Mouse (Mus musculus): Measurements from ENCODE around the gene Plekho1.

Gene Plekho1

DNA sequence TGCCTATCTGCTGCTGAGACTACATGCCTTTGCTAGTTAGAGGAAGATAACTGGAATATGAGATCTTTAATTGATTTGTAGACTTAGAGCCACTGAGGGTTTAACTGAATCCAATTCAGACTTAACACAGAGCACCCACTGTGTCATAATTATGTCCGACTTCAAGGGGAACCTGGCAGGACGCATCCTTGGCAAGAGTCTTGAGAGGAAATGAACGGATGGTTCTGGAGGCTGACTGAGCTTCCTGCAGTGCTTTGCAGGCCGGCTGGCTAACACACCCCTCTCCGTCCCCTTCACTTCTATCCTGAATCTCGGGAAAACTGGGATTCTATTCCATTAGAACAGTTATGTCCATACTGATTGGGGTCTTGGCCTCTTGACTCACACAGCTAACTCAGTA lies 12.7 kb upstream of the Plekho1 start:
- DNase-seq (ENCODE audit: low spot score in 2 of 2): no peak

DNA sequence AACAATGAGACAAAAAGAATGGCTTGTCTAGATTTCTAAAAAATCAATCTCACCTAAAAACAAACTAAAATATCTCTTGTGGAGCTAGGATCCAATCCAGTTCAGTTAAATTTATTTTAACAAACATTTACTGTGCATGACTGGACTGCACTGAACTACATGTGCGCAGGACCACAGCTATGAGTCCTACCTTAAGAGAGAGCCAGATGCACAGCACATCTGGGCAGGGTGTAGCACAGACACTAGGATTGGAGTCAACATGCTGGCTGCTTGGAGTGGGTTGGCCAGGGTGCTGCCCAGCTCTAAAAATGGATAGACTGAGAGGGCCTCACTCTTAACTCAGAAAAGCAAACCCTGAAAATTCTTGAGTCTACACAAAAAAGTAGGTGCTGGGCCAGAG lies 5.8 kb upstream of the Plekho1 start:
- no peak for DNase-seq (ENCODE audit: low spot score in 2 of 2)

DNA sequence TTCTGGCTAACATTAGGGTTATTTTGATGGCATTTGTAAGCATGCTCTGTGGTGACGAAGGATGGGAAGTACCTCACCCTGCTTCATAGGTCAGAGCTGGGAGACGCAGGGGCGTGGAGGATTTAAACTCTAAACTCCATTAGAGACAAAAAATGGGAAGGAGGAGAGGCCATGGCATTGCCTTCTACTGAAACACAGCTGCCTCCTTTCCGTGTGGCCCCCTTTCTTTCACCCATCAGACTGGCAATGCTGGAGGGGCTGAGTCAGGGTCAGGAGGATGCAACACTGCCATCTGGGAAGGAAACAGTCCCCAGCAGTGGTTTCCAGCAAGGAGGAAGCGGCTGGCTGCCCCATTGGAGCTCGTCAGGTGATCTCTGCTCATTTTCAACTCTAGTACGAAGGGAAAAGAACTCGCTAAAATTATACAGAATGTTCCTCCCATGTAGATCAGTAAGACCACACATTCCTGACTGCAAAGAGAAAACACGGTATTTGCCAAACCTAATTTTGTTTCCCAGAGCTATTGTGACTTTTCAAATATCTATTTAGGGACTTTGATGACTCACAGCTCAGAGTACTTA lies 5.2 kb upstream of the Plekho1 start:
- no peak for DNase-seq (ENCODE audit: low spot score in 2 of 2)

DNA sequence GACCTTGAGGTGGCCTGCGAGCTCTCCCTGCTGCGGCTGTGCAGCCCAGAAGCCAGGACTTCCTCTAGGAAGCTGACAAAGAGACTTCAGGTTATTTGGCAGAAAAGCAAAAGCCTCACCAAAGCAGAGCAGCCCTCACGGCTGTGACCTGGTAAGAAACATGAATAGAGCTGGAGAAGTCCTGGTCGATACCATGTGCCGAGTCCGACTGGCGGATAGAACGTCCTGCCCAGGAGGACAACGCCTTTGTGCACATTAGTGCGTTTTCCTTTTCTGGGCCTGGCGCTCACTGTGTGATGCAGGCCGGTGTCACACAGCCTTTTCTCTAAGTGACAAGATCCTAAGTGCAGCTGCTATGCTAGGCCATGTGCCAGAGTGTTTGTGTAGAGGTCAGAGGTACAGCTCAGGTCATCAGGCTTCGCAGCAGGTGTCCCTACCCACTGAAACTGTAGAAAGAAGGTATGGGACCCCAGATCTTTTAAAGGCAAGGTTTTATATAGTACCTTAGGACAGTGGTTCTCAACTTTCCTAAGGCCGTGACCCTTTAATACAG lies 4.4 kb upstream of the Plekho1 start:
- DNase-seq (ENCODE audit: low spot score in 2 of 2): no peak

DNA sequence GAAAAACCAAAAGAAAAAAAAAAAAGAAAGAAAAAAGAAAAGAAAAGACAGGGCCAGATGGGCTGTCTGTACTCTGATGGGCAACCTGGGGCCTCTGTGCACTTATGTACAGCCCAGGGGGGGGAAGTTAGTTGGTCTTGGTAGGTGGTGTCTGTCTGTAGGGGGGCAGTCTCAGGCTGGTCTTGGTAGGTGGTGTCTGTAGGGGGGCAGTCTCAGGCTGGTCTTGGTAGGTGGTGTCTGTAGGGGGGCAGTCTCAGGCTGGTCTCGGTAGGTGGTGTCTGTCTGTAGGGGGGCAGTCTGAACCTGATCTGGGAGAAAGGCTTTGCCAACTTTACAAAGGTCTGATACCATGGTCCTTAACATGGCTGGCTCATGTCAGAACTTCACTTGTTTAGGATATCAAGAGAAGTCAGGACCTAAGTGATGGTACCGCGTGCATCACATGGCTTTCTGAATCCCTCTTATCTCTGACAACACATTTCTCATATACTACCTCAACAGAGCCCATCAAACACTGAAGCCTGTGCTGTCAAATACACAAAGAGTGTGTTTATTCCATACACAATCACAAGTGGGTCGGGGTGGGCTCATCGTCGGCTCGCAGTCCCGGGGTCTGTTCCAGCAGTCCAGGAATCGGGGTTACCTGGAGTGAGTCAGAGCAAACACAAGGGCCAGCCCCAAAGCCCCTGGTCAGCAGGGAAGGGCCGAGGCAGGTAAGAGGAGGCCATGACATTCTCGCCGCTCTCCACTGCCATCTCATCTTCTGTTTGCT lies 3.7 kb upstream of the Plekho1 start:
- DNase-seq (ENCODE audit: low spot score in 2 of 2): no peak

DNA sequence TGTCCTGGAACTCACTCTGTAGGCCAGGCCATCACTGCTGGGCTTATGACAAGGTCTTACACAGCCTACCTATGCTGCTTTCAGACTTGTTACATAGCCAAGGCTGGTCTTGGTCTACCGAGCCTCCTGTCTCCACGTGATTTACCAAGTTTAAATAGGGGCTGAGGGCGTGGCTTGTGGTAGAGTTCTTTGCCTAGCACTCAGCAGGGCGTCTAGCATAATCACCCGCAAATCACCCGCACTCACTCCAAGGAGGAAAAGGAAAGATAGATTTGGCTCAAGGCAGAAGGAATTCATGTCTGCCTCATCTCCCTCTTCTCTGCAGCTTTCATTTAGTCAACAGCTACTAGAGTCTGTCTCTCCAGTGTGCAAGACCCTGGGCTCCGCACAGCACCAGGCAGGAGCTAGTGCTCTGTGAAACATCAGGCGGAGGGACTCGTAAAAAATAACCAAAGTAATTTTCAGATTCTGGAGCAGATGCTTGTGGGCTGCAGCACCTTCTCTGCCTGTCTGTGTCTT lies 1.5 kb upstream of the Plekho1 start:
- DNase-seq (ENCODE audit: low spot score in 2 of 2): no peak

DNA sequence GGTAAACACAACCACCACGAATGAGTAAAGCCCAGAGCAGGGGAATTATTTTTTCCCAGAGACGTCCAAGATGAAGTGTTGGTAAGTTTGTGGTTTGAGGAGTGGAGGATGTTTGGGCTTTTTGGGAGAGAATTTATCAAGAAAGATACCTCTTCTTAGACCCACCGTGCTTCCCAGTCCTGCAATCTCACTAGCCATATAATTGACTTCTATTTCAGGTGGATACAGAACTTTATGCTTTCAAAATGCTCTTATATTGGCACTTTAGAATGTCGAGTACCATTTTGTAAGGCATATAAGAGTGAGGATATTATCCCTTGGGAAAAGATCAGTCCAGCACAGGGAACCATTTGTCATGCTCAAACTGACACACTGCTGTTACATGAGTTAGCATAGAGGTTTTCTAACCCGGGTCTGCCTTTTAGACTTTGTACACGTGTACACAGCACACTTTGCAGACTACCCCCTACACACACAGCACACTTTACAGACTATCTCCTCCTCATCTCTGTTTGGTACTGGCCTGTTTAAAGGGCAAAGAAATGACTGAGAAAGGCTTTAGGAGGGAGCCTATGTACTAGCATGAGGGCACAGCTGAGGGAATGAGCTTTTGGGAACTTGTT lies 761 bp upstream of the Plekho1 start:
- no peak for DNase-seq (ENCODE audit: low spot score in 2 of 2)

DNA sequence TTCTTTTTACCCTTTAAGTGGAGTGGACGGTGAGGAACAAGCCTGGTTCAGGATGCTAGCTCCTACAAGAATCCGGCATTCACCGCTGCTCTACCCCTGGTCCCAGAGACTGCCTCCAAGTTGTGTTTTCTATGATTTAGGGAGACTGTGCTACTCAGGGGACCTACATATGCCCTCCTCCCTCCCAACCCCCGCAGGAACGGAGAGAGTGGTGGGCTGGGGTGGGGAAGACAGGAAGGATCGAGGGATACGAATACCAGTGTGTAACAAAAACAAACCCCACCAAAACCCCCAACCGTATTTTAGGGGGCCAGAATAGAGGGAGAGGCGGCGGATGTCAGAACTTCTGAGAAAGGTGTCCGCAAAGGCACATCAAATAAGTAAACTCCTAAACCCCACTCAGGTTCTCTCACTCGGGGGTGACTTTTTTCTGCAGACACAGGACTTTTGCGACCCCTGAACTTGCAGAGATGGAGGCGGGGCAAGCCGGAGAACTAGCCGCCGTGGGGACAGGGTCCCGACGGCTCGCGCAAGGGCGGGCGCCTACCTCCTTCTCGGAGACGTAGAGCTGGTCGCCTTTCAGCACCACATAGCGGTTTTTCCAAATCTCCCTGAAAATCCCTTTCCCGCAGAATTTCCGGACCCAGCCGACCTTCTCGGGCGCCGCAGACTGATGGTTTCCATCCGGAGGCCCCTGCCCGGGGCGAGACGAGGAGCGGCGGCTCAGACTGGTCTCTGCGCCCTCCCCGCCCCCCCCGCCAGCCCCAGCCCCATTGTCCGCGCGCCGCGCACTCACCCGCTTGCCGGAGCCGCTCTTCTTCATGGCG lies 613 bp downstream of the Plekho1 start:
- peak; percentile 42 to 55 for DNase-seq (ENCODE audit: low spot score in 2 of 2)

DNA sequence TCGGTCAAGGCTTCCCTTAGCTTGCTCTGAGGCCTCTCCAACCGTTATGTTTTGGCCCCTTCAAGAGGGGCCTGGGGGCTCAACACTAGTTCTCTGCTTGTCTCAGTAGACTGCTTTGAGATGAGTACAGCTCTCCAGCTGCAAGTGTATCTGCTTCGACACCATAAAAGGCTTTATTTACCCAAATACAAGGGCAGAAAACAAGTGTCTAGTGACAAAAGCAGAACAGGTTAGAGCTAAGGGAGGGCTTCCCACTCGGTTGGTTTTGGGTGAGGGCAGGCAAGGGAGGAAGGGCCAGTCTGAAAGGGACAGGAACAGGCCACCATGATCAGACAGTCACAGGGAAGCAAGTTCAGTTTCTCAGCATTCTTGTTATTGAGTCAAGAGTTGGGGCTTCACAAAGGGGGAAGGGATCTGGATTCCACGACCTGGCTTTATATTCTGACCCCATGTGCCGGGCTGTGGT lies 1.4 kb downstream of the Plekho1 start:
- no peak for DNase-seq (ENCODE audit: low spot score in 2 of 2)

DNA sequence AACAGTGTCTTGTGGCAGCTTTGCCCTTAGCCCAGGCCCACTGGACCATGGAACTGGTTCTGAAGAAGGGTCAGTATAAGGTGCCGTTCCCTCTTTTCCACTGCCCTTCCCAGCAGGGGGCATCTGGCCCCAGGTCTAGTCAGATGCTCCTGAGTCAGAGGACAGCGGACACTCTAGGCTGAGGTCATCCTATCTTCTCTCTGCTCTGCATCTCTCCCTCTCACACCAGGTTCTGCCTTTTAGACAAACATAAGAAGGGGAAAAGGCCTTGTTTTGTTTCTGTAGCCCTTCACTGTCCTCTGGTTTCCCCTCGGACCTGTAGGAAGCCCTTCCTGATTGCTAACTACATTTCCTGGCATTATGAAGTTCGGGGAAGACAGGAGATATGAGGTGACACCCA lies 1.9 kb downstream of the Plekho1 start:
- DNase-seq (ENCODE audit: low spot score in 2 of 2): no peak

DNA sequence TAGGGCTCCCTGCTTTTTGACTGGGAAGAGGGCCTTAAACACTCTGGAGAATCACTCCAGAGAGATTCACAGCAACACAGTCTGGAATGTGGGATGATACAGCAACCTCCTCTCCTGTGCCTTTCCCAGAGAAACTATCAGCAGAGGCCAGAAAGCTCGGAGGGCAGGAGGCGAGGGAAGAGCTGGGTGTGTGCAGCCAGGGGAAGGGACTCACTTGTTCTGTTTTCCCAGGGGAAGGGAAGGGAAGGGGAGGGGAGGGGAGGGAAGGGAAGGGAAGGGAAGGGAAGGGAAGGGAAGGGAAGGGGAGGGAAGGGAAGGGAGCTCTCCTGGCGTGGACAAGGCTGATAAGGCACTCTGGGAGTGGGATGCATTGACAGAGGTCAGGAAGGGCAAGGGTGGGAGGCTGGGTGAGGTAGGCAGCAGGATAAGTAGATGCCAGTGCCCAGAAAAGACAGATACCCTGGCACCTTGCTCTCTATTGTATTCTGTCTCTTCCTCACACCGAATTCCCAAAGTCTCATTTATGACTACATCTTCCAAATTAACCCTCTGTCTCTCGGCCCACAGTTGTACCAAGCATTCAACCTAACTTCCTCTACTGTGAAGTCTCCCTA lies 2.7 kb downstream of the Plekho1 start:
- no peak for DNase-seq (ENCODE audit: low spot score in 2 of 2)

DNA sequence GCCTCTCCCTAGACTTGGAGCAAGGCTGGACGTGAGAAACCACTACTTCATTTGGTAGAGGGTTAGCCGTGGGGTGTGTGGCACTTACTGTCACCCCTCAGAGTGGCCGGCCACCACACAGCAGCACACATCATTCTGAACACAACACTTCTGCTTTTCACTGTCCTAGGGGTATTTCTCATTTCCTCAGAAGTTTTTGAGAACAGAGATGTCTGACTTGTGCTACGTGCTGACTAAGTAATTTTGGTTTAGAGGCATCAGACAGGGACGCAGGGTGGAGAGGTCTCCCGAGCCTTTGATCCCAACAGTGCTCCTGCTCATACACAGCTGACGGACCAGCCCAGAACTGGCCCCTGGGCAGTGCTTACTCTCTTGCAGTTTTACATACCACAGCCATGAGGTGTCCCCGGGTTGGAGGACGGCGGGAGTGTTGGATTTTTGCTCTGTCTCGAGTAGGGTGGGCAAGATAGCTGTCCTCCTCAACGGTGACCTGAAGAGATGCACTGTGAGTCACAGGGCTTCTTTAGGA lies 5.3 kb downstream of the Plekho1 start:
- no peak for DNase-seq (ENCODE audit: low spot score in 2 of 2)

DNA sequence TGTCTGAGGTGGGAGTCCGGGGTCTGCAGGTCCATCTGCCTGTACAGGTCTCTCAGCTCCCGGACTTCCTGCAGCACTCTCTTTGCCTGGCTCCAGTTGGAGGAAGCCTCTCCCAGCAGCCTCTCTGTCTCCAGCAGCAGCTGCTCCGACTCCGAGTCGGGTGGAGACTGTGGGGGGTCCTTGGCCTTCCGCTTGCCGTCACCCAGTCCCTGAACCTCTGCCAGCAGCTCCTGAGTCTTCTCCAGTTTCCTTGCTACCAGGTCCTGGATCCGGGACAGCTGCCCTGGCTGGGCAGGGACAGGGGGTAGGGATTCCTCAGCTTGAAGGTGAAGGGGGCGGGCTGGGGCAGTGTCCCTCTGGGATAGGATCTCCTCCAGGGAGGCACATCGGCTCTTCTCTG lies 6.8 kb downstream of the Plekho1 start:
- DNase-seq (ENCODE audit: low spot score in 2 of 2): peak in 1 of 2 experiments; percentile 70

DNA sequence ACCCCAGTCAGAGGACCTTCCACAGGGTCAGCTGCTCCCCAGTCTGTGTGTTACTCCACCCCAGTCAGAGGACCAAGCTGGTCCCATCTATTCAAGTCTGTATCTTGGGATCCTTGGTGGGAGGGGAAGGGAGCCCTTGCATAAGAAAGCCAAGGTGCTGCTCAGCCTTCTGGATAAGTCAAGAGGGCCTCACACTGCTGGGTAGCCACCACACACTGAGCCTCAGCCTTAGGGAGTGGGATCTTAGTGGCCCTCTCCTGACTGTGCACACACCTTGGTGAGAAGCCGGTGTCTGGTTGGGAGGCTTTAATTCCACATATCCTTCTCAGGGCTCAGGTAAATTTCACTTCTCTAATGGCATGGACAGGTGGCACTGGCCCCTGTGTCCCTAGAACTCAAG lies 7.7 kb downstream of the Plekho1 start:
- DNase-seq (ENCODE audit: low spot score in 2 of 2): no peak

DNA sequence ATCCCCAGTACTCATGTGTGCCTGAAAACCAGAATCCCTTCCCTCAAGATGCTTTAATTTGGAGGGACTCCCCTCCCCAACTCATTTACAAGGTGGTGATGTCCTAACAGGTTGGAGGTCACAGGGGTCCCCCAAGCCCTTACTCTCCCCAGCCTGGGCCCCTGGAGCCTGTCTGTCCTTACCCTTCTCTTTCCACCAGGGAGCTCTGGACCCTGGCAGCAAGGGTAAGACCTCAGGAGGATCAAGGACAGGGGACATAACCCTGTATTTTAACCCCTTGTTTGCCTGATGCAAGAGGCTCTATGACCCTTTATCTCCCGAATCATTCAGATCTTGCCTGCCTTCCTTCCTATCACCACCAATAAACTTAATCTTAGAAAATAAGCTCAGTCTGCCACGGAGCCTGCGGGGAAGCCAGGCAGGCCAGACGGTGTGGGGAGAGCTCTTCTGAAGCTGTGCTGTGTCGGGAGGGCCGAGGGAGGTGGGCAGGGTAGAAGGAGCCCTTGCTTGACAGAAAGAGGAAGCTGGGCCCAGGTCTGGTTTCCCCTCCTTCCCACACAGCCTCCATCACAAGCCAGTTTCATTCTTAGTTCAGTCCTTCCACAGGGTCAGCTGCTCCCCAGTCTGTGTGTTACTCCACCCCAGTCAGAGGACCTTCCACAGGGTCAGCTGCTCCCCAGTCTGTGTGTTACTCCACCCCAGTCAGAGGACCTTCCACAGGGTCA lies 8.3 kb downstream of the Plekho1 start:
- no peak for DNase-seq (ENCODE audit: low spot score in 2 of 2)

DNA sequence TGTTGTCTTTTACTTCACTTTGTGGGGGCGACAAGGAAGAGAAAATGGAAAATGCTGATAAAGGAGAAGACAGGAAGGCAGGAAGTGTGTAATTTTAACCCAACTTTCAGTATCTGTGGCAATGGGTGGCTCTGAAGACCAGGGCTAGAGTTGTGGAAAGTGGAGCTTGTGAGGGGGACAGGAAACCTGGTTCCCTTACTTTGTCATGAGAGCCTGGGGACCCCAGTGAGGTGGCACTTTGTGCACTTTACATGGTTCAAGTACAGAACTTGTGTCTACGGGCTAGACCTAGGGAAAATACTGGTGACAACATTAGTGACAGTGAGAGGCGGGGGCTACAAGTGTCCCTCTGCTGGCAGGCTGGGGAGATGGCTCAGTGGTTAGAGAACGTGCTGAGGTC lies 8.8 kb downstream of the Plekho1 start:
- no peak for DNase-seq (ENCODE audit: low spot score in 2 of 2)

DNA sequence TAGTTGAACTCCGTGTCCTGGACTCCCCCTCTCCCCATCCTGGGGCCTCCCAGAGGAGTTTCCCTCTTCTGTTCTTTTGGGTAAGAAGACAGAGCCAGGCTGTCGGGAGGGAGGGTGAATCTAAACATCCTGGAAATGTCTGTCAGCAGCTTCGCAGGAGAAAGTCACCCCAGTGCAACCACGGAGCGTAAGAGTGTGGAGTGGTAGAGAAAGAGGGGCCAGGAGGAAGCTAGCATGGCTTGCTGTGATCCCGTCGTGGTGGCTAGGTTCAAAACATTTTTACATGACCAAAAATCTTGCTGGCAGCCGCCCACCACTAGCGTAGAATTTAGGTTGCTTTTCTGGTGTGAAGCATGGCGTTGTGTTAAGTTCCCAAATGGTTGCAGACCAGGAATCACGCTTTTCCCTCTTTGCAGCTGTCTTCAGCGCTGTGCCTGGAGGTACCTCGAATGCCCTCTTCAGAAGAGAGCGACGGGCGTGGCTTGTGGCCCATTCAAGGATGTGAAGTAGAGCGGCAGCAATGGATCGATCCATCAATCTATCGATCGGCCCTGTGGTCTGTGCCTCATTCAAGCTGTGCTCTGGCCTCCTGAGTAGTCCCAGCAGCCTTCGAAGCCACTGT lies 9.7 kb downstream of the Plekho1 start:
- no peak for DNase-seq (ENCODE audit: low spot score in 2 of 2)

DNA sequence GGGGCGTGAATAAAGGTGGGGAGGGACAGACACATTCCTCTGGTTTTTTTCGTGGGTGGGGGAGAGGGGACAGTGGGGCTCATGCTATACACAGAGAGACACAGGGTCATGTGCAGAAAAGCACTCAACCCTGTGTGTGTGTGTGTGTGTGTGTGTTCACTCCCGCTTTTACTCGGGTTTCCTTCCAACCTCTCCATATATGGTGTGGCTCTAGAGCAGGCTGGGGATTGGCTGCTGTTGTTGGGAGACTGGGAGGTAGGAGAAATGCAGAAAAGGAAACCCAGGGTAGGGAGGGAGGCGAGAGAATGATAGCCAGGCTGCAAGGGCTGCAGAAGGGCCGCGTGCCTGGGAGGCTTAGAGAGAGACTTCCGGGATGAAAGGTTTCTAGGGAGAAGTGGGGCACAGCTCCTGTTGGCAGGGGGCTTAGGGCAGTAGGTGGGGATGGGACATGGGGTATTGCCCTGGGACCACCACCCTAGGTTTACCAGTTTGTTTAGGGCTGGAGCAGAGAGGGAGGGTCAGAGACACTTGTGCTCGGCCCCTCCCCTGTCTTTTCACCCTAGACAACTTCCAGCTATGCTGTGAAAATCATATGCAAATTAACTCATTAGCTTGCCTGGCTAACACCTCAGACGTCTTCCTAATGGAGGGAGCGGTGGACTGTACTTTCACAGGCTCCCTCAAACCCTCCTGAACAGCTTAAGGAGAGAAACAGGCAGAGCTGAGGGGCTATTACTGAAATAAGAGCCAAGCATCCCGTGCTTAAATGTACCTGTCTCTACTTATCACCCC lies 10.4 kb downstream of the Plekho1 start:
- DNase-seq (ENCODE audit: low spot score in 2 of 2): peak in 1 of 2 experiments; percentile 40

DNA sequence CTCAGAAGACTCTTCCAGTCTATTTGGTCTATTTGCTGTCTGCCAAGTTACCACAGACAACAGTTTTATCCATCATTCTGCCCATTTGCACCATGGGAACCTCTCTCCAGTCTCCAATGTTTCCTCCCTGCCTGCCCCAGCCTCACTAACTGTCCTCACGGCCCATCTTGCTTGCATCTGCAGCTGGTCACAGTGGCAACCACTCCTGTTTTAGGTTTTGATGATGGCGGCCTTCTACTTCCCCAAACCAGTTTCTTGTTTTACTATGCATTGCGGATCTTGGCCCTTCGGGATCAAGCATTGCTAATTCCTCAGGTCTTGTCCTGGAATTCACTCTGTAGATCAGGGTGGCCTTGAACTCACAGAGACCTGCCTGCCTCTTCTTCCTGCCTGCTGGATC lies 13.7 kb downstream of the Plekho1 start:
- DNase-seq (ENCODE audit: low spot score in 2 of 2): no peak

Measured in cerebellum, postnatal 4 days (tissue).